15 mouse cellular contexts compared by ENCODE assay signal in genomic region chr10:75942736-75943477, GRCm38 (mm10). TPM values are rescaled to one million over a fixed set of nuclear protein-coding genes. Genes with fewer than 3 reads are reported as not detected.
A peak's percentile ranks its signal among the peaks of the same experiment; 100 is the strongest.
DNase-seq lines count a peak whose midpoint lies in the region; ATAC-seq and TF ChIP-seq lines count a peak whose summit lies in the region.
"Had no signal": no experiment of that assay in that cellular context is flagged by ENCODE, and none has a peak within 500 bp of the region (broad histone marks: within the 10 kb centered on the region; RNA-seq: fewer than 3 reads in every experiment).

Gene Vpreb3, plus strand, starts transcription at chr10:75943057.

- H3K27ac ChIP-seq in hindbrain, embryonic 12.5 days, result peak within 1 kb of the TSS; percentile 60
- H3K27ac ChIP-seq in hindbrain, embryonic 16.5 days (ENCODE audit: low read depth, low read length), result no peak within 1 kb of the TSS
- no peak within 1 kb of the TSS for H3K27ac ChIP-seq in midbrain, embryonic 11.5 days (ENCODE audit: low read depth, low read length)
- H3K27ac ChIP-seq in midbrain, postnatal 0 days (ENCODE audit: low read depth, low read length), result no peak within 1 kb of the TSS
- peak within 1 kb of the TSS; percentile 68 for H3K27ac ChIP-seq in hindbrain, embryonic 13.5 days
- H3K27ac ChIP-seq: limb, embryonic 10.5 days; midbrain, embryonic 10.5 days had no signal

- WGBS in hindbrain, embryonic 12.5 days, result 76% methylated on average over 15 of the region's 15 CpGs
- WGBS in hindbrain, embryonic 16.5 days, result 83% methylated on average over 15 of the region's 15 CpGs
- WGBS in midbrain, embryonic 11.5 days, result 80% methylated on average over 15 of the region's 15 CpGs
- WGBS in midbrain, postnatal 0 days, result 82% methylated on average over 15 of the region's 15 CpGs
- WGBS in hindbrain, embryonic 13.5 days, result 81% methylated on average over 15 of the region's 15 CpGs

- peaks cover 15% of the 10 kb centered on the region for H3K27me3 ChIP-seq in hindbrain, embryonic 12.5 days
- no peaks in the 10 kb centered on the region for H3K27me3 ChIP-seq in hindbrain, embryonic 16.5 days (replicated peaks; ENCODE audit: control insufficient read depth, insufficient read depth, low read length)
- no peaks in the 10 kb centered on the region for H3K27me3 ChIP-seq in midbrain, embryonic 11.5 days (ENCODE audit: control insufficient read depth, insufficient read depth, low read length)
- H3K27me3 ChIP-seq in midbrain, postnatal 0 days (ENCODE audit: insufficient read depth, low read length), result no peaks in the 10 kb centered on the region
- peaks cover 10% of the 10 kb centered on the region for H3K27me3 ChIP-seq in hindbrain, embryonic 13.5 days

- H3K4me3 ChIP-seq in hindbrain, embryonic 12.5 days, result no peak within 1 kb of the TSS
- H3K4me3 ChIP-seq in hindbrain, embryonic 16.5 days (ENCODE audit: low read length), result no peak within 1 kb of the TSS
- no peak within 1 kb of the TSS for H3K4me3 ChIP-seq in midbrain, embryonic 11.5 days (ENCODE audit: low read depth, low read length)
- no peak within 1 kb of the TSS for H3K4me3 ChIP-seq in midbrain, postnatal 0 days (ENCODE audit: low read depth, low read length)
- no peak within 1 kb of the TSS for H3K4me3 ChIP-seq in hindbrain, embryonic 13.5 days
- H3K4me3 ChIP-seq: erythroblast, embryonic 14.5 days; limb, embryonic 10.5 days; midbrain, embryonic 10.5 days had no signal

- TF ChIP-seq CTCF in midbrain, postnatal 0 days (IDR thresholded peaks at IDR 0.05), result no peak

- peaks cover 16% of the 10 kb centered on the region; the same call in 1 of the 2 replicates for H3K4me1 ChIP-seq in hindbrain, embryonic 12.5 days
- H3K4me1 ChIP-seq in hindbrain, embryonic 16.5 days (ENCODE audit: control insufficient read depth, insufficient read depth, low read depth, low read length), result peaks cover 2% of the 10 kb centered on the region; the same call in 1 of the 2 replicates
- no peaks in the 10 kb centered on the region for H3K4me1 ChIP-seq in midbrain, embryonic 11.5 days (ENCODE audit: control insufficient read depth, insufficient read depth, low read length)
- H3K4me1 ChIP-seq in midbrain, postnatal 0 days (ENCODE audit: insufficient read depth, low read length), result no peaks in the 10 kb centered on the region
- peaks cover 21% of the 10 kb centered on the region for H3K4me1 ChIP-seq in hindbrain, embryonic 13.5 days (replicated peaks)

- H3K9ac ChIP-seq in hindbrain, embryonic 12.5 days, result no peak within 1 kb of the TSS
- H3K9ac ChIP-seq in hindbrain, embryonic 16.5 days (ENCODE audit: low read depth, low read length), result no peak within 1 kb of the TSS
- no peak within 1 kb of the TSS for H3K9ac ChIP-seq in midbrain, embryonic 11.5 days (ENCODE audit: low read length)
- H3K9ac ChIP-seq in midbrain, postnatal 0 days (replicated peaks; ENCODE audit: low read length, poor library complexity, severe bottlenecking), result no peak within 1 kb of the TSS
- H3K9ac ChIP-seq in hindbrain, embryonic 13.5 days, result no peak within 1 kb of the TSS

- DNase-seq in midbrain, embryonic 11.5 days (ENCODE audit: low spot score, missing footprints), result peak; percentile 65
- DNase-seq in midbrain, postnatal 0 days (ENCODE audit: low spot score), result no peak
- DNase-seq in cerebellum, adult 11-12 months, result no peak
- DNase-seq in T-cell, adult 2 months (ENCODE audit: low spot score), result no peak
- DNase-seq: heart, postnatal 10 days; layer of hippocampus, adult 9-11 months had no signal

- ATAC-seq in hindbrain, embryonic 12.5 days (ENCODE audit: low FRiP score), result no peak
- no peak for ATAC-seq in hindbrain, embryonic 16.5 days
- ATAC-seq in midbrain, embryonic 11.5 days (ENCODE audit: low FRiP score), result no peak
- ATAC-seq in midbrain, postnatal 0 days (ENCODE audit: low FRiP score), result no peak
- ATAC-seq in hindbrain, embryonic 13.5 days (ENCODE audit: low FRiP score), result no peak
- ATAC-seq in neutrophil, adult 5-6 weeks (ENCODE audit: extremely low read depth, insufficient number of reproducible peaks, low FRiP score, poor library complexity, severe bottlenecking), result no peak

- H3K36me3 ChIP-seq in hindbrain, embryonic 12.5 days, result no peaks in the 10 kb centered on the region
- no peaks in the 10 kb centered on the region for H3K36me3 ChIP-seq in hindbrain, embryonic 16.5 days (ENCODE audit: control insufficient read depth, insufficient read depth, low read length)
- no peaks in the 10 kb centered on the region for H3K36me3 ChIP-seq in midbrain, embryonic 11.5 days (ENCODE audit: control insufficient read depth, insufficient read depth, low read length)
- no peaks in the 10 kb centered on the region for H3K36me3 ChIP-seq in midbrain, postnatal 0 days (ENCODE audit: insufficient read depth, low read length)
- no peaks in the 10 kb centered on the region for H3K36me3 ChIP-seq in hindbrain, embryonic 13.5 days
- H3K36me3 ChIP-seq: limb, embryonic 10.5 days; midbrain, embryonic 10.5 days had no signal

- H3K9me3 ChIP-seq in hindbrain, embryonic 12.5 days (replicated peaks), result no peaks in the 10 kb centered on the region
- no peaks in the 10 kb centered on the region for H3K9me3 ChIP-seq in hindbrain, embryonic 16.5 days (ENCODE audit: control insufficient read depth, low read length)
- no peaks in the 10 kb centered on the region for H3K9me3 ChIP-seq in midbrain, embryonic 11.5 days (ENCODE audit: control insufficient read depth, low read length)
- H3K9me3 ChIP-seq in midbrain, postnatal 0 days (ENCODE audit: low read length), result no peaks in the 10 kb centered on the region
- H3K9me3 ChIP-seq in hindbrain, embryonic 13.5 days, result no peaks in the 10 kb centered on the region
- H3K9me3 ChIP-seq: limb, embryonic 10.5 days; midbrain, embryonic 10.5 days had no signal

- no peak within 1 kb of the TSS for H3K4me2 ChIP-seq in hindbrain, embryonic 12.5 days (replicated peaks)
- no peak within 1 kb of the TSS; the same call in 1 of the 2 replicates for H3K4me2 ChIP-seq in hindbrain, embryonic 16.5 days (ENCODE audit: low read length)
- H3K4me2 ChIP-seq in midbrain, embryonic 11.5 days, result no peak within 1 kb of the TSS
- H3K4me2 ChIP-seq in midbrain, postnatal 0 days (ENCODE audit: low read depth, low read length, poor library complexity, severe bottlenecking), result no peak within 1 kb of the TSS
- 0 out of 2 replicates have a peak within 1 kb of the TSS, but pooled peaks have one; percentile 1 for H3K4me2 ChIP-seq in hindbrain, embryonic 13.5 days

RNA-seq across cellular contexts. Expression of gene Vpreb3, which starts in this region (rescaled TPM):
- polyA plus RNA-seq in hindbrain, embryonic 12.5 days (2016; fragmentation: Nextera tagmentation; extraction: Ambion mirVana), result 0.34 and 0.98 TPM in 2 replicates
- 0.35 and 0.64 TPM in 2 replicates for polyA plus RNA-seq in hindbrain, embryonic 16.5 days (2015; fragmentation: Nextera tagmentation; extraction: Ambion mirVana)
- polyA plus RNA-seq in midbrain, embryonic 11.5 days (2014; fragmentation: Nextera tagmentation; extraction: Ambion mirVana), result 0.47 and 0.70 TPM in 2 replicates
- not detected in 2 replicates for total RNA-seq in midbrain, postnatal 0 days (2014; rRNA removed)
- 0.59 and 0.72 TPM in 2 replicates for polyA plus RNA-seq in midbrain, postnatal 0 days (2015; fragmentation: Nextera tagmentation; extraction: Ambion mirVana)
- 0.57 and 1.2 TPM in 2 replicates for polyA plus RNA-seq in hindbrain, embryonic 13.5 days (2015; fragmentation: Nextera tagmentation; extraction: Ambion mirVana)
- total RNA-seq in neutrophil, adult 5-6 weeks (2017), result 76.5 and 79.1 TPM in 2 replicates
- total RNA-seq: gastrocnemius, adult 18-20 months had no signal
- polyA plus RNA-seq: cortical plate, adult 2 months; erythroblast, embryonic 14.5 days had no signal

Comparison
In these comparisons a context has a peak if more than half of its experiments do, and no peak if none do; other contexts are left out.
1. RNA of gene Vpreb3 (total RNA-seq): 76.5 to 79.1 TPM in neutrophil, adult 5-6 weeks; not detected in midbrain, postnatal 0 days; every median in the first group is over 10 times any median in the second.
2. H3K27ac ChIP-seq: peak in hindbrain, embryonic 12.5 days (single experiment) and hindbrain, embryonic 13.5 days (single experiment); none in hindbrain, embryonic 16.5 days (single experiment), midbrain, embryonic 11.5 days (single experiment) and midbrain, postnatal 0 days (single experiment).
3. Peak in DNase-seq in midbrain, embryonic 11.5 days; RNA of the gene not detected or under 1 TPM.